Mouse (Mus musculus): ENCODE measurements around the gene Dcst2.

DNA sequence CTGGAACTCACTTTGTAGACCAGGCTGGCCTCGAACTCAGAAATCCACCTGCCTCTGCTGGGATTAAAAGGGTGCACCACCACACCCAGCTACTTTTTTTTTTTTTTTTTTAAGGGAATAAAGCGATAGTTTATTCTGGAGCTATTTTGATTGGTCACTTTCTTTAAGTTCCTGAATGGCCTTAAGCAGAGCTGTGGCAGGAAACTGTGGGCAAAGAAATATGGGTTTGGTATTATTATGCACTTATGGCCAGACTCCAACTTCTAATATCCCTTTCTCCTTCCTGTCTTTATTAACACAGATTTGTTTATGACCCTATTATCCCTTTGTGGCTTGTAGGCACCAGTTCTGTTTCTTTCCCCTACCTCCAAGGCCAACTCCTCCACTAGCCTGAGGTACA is 58.6 kb downstream of the Dcst2 start:
- TF ChIP-seq CTCF (IDR thresholded peaks at IDR 0.05; ENCODE audit: low read depth), result no peak
- TF ChIP-seq EP300 (IDR thresholded peaks at IDR 0.05; ENCODE audit: low read depth), result no peak

Measured in heart, postnatal 0 days (tissue).